Mouse (Mus musculus): Measurements from ENCODE around the gene Dop1a.
"Not testable (repeated sequence)": the region's sequence is repeated elsewhere in the genome, so short reads cannot be mapped to it uniquely, and the experiment has no call there.

Dop1a gene

GRCm38 (mm10) chr9:86583740-86584139 is 116.8 kb downstream of the Dop1a start:
- DNase-seq: peak; percentile 81 to 84

- no peak for DNase-seq
These were observed 120.3 kb downstream of the Dop1a start for GRCm38 (mm10) chr9:86587019-86587795.

DNA sequence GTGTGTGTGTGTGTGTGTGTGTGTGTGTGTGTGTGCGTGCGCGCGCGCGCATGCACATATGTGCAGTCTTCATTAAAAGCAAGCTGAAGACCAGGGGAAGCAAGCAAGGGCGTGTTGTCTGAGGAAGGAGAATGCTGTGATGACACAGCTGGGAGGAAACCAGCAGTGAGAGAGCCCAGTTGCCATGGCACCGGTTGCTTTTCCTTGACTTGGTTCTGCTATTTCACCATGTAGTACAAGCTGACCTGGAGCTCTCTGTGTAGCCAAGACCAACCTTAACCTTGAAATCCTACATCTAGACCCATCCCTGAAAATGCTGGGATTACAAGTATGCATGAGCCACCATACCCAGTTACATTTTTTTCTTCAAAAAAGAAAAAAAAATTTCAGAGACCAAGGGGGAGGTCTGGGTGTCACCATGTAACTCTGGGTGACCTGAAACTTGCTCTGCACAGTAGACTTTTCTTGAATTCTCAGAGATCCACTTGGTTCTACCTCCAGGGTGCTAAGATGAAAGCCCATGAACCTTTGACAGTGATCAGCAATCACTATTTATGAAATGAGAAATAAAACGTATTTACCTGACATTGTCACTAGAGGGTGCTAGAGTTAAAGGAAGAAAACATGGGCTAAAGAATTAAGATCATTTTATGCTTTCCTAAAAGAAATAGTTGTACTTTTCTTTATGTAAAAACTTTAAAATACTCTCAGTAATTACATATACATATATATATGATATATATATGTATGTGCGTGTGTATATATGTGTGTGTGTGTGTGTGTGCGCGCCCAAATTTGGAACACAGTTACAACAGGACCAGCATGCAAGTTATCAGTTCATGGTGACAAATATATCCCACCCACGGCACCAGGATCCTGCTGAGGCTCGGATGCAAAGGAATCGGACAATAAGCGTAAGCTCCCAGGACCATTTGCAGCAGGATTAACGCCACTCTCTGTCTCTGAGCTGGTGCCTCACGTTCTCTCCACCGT is 126.0 kb downstream of the Dop1a start:
- DNase-seq: peak; percentile 17 to 68

GRCm38 (mm10) chr9:86594357-86594767 is 127.4 kb downstream of the Dop1a start:
- DNase-seq: peak; percentile 27 to 28

DNA sequence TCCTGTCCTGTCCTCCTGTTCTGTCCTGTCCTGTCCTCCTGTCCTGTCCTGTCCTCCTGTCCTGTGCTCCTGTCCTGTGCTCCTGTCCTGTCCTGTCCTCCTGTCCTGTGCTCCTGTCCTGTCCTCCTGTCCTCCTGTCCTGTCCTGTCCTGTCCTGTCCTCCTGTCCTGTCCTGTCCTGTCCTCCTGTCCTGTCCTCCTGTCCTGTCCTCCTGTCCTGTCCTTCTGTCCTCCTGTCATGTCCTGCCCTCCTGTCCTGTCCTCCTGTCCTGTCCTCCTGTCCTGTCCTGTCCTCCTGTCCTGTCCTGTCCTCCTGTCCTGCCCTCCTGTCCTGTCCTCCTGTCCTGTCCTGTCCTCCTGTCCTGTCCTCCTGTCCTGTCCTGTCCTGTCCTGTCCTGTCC is 130.0 kb downstream of the Dop1a start:
- not testable (repeated sequence) for DNase-seq

GRCm38 (mm10) chr9:86599723-86600303 is 132.9 kb downstream of the Dop1a start:
- no peak for DNase-seq
